Mouse (Mus musculus) MEL (cell line): Measurements from ENCODE around the gene Adamts15. TPM values are rescaled to one million over a fixed set of nuclear protein-coding genes. Genes with fewer than 3 reads are reported as not detected.

Experiments used
- DNase-seq: peaks from one replicate; pipeline ENCODE4 v3.0.0; 2011; ENCODE audit warnings: low read depth, low spot score
- H3K27ac ChIP-seq: 2 replicates; pipeline ENCODE4 v1.5.1; 2012; ENCODE audit warnings: low read depth, mild to moderate bottlenecking, control low read depth, low read length, moderate library complexity; ENCODE audit not compliant: control insufficient read depth
- H3K27me3 ChIP-seq, 2 experiments: fragments of 150-350 bp in 1 of 2; sonication (generic) in 1 of 2; 2 replicates each; pipeline ENCODE4 v1.6.1; 2012; ENCODE audit warnings: low read length in 2 of 2, mild to moderate bottlenecking in 2 of 2, improper control_type of control experiment in 1 of 2, moderate library complexity in 1 of 2; ENCODE audit not compliant: insufficient read depth in 2 of 2, control insufficient read depth in 1 of 2
- H3K36me3 ChIP-seq, 2 experiments: 2 replicates each; pipeline ENCODE4 v1.6.1; 2012 to 2014; ENCODE audit warnings: low read length in 2 of 2, improper control_type of control experiment in 1 of 2, inconsistent platforms in 1 of 2, mild to moderate bottlenecking in 1 of 2; ENCODE audit not compliant: insufficient read depth in 2 of 2, control insufficient read depth in 1 of 2
- H3K4me1 ChIP-seq, 2 experiments: fragments of 150-350 bp in 1 of 2; sonication (generic) in 1 of 2; 2 replicates each; pipeline ENCODE4 v1.6.1; 2012; ENCODE audit warnings: low read length in 2 of 2, improper control_type of control experiment in 1 of 2, mild to moderate bottlenecking in 1 of 2; ENCODE audit not compliant: insufficient read depth in 2 of 2, control insufficient read depth in 1 of 2
- H3K4me3 ChIP-seq, 2 experiments: fragments of 150-350 bp in 1 of 2; sonication (generic) in 1 of 2; 2 replicates each; pipeline ENCODE4 v1.5.1; 2012; ENCODE audit warnings: low read depth in 2 of 2, low read length in 2 of 2, mild to moderate bottlenecking in 2 of 2, moderate library complexity in 2 of 2, control low read depth in 1 of 2, improper control_type of control experiment in 1 of 2; ENCODE audit not compliant: control insufficient read depth in 1 of 2, insufficient read depth in 1 of 2
- H3K79me2 ChIP-seq: 2 replicates; pipeline ENCODE4 v1.6.1; 2012; ENCODE audit warnings: mild to moderate bottlenecking, low read length, moderate library complexity; ENCODE audit not compliant: control insufficient read depth, poor library complexity, insufficient read depth
- H3K9ac ChIP-seq: 2 replicates; pipeline ENCODE4 v1.6.1; 2012; ENCODE audit warnings: low read depth, mild to moderate bottlenecking, control low read depth, low read length, moderate library complexity; ENCODE audit not compliant: control insufficient read depth, poor library complexity, severe bottlenecking
- H3K9me3 ChIP-seq: fragments of 150-350 bp; sonication (generic); replicated peaks from 2 replicates; pipeline ENCODE4 v1.6.1; 2012; ENCODE audit warnings: mild to moderate bottlenecking, low read length, improper control_type of control experiment, moderate library complexity; ENCODE audit not compliant: insufficient read depth
- BHLHE40 ChIP-seq: IDR thresholded peaks from 2 replicates; pipeline ENCODE4 v1.6.1; 2012; ENCODE audit warnings: low read depth, mild to moderate bottlenecking, inconsistent platforms, low read length, improper control_type of control experiment, borderline replicate concordance
- CHD2 ChIP-seq: IDR thresholded peaks from 2 replicates; pipeline ENCODE4 v1.6.1; 2011; ENCODE audit warnings: low read length, improper control_type of control experiment
- E2F4 ChIP-seq: IDR thresholded peaks from 2 replicates; pipeline ENCODE4 v1.6.1; 2011; ENCODE audit warnings: low read depth, low read length, improper control_type of control experiment, borderline replicate concordance
- EP300 ChIP-seq, 2 experiments: IDR thresholded peaks; 2 replicates each; pipeline ENCODE4 v1.6.1; 2011; ENCODE audit warnings: improper control_type of control experiment in 2 of 2, low read length in 2 of 2, low read depth in 1 of 2, mild to moderate bottlenecking in 1 of 2
- GABPA ChIP-seq: IDR thresholded peaks from 2 replicates; pipeline ENCODE4 v1.6.1; 2012; ENCODE audit warnings: low read depth, mild to moderate bottlenecking, inconsistent platforms, low read length, improper control_type of control experiment, moderate library complexity
- HCFC1 ChIP-seq: IDR thresholded peaks from 2 replicates; pipeline ENCODE4 v1.6.1; 2012; ENCODE audit warnings: low read depth, mild to moderate bottlenecking, inconsistent platforms, low read length, improper control_type of control experiment, moderate library complexity
- MEF2A ChIP-seq: IDR thresholded peaks from 2 replicates; pipeline ENCODE4 v1.6.1; 2014; ENCODE audit warnings: low read depth, mild to moderate bottlenecking, inconsistent platforms, low read length, improper control_type of control experiment; ENCODE audit not compliant: poor library complexity, insufficient replicate concordance, severe bottlenecking; ENCODE audit errors: extremely low read depth
- MYB ChIP-seq: IDR thresholded peaks from 2 replicates; pipeline ENCODE4 v1.6.1; 2011; ENCODE audit warnings: mild to moderate bottlenecking, low read depth, low read length, improper control_type of control experiment
- MYC ChIP-seq: IDR thresholded peaks from 2 replicates; pipeline ENCODE4 v1.6.1; 2011; ENCODE audit warnings: low read depth, mild to moderate bottlenecking, low read length, improper control_type of control experiment, moderate library complexity
- NELFE ChIP-seq: IDR thresholded peaks from 2 replicates; pipeline ENCODE4 v1.6.1; 2011; ENCODE audit warnings: low read depth, low read length, improper control_type of control experiment
- POLR2A ChIP-seq, 2 experiments: IDR thresholded peaks; 2 replicates each; pipeline ENCODE4 v1.6.1; 2011 to 2012; ENCODE audit warnings: low read length in 2 of 2, mild to moderate bottlenecking in 2 of 2, control low read depth in 1 of 2, improper control_type of control experiment in 1 of 2, low read depth in 1 of 2, moderate library complexity in 1 of 2; ENCODE audit not compliant: control insufficient read depth in 1 of 2, insufficient read depth in 1 of 2, poor library complexity in 1 of 2
- POLR2AphosphoS2 ChIP-seq: IDR thresholded peaks from 2 replicates; pipeline ENCODE4 v1.6.1; 2011; ENCODE audit warnings: low read length, improper control_type of control experiment
- RAD21 ChIP-seq: IDR thresholded peaks from 2 replicates; pipeline ENCODE4 v1.6.1; 2011; ENCODE audit warnings: mild to moderate bottlenecking, low read depth, low read length, improper control_type of control experiment
- RCOR1 ChIP-seq: IDR thresholded peaks from 2 replicates; pipeline ENCODE4 v1.6.1; 2012; ENCODE audit warnings: low read depth, mild to moderate bottlenecking, inconsistent platforms, low read length, improper control_type of control experiment
- SIN3A ChIP-seq: IDR thresholded peaks from 2 replicates; pipeline ENCODE4 v1.6.1; 2012; ENCODE audit warnings: low read length, improper control_type of control experiment, inconsistent platforms
- SMC3 ChIP-seq: IDR thresholded peaks from 2 replicates; pipeline ENCODE4 v1.6.1; 2011; ENCODE audit warnings: low read depth, low read length, improper control_type of control experiment
- TAL1 ChIP-seq: IDR thresholded peaks from 2 replicates; pipeline ENCODE4 v1.6.1; 2012; ENCODE audit warnings: mild to moderate bottlenecking, inconsistent platforms, low read length, moderate library complexity, mixed read lengths
- TBP ChIP-seq: IDR thresholded peaks from 2 replicates; pipeline ENCODE4 v1.8.0; 2011; ENCODE audit warnings: low read depth, low read length, improper control_type of control experiment
- UBTF ChIP-seq: IDR thresholded peaks from 2 replicates; pipeline ENCODE4 v1.6.1; 2012; ENCODE audit warnings: low read depth, mild to moderate bottlenecking, inconsistent platforms, low read length, improper control_type of control experiment, moderate library complexity, borderline replicate concordance; ENCODE audit not compliant: insufficient read depth
- USF1 ChIP-seq: IDR thresholded peaks from 2 replicates; pipeline ENCODE4 v1.6.1; 2014; ENCODE audit warnings: low read depth, mild to moderate bottlenecking, inconsistent platforms, low read length, improper control_type of control experiment, moderate library complexity
- USF2 ChIP-seq, 2 experiments: IDR thresholded peaks; 2 replicates each; pipeline ENCODE4 v1.6.1; 2011 to 2012; ENCODE audit warnings: improper control_type of control experiment in 2 of 2, low read length in 2 of 2, borderline replicate concordance in 1 of 2, inconsistent platforms in 1 of 2, low read depth in 1 of 2, mild to moderate bottlenecking in 1 of 2; ENCODE audit not compliant: insufficient read depth in 1 of 2
- ZC3H11A ChIP-seq: IDR thresholded peaks from 2 replicates; pipeline ENCODE4 v1.6.1; 2012; ENCODE audit warnings: low read depth, mild to moderate bottlenecking, inconsistent platforms, low read length, improper control_type of control experiment
- ZKSCAN1 ChIP-seq: IDR thresholded peaks from 2 replicates; pipeline ENCODE4 v1.6.1; 2012; ENCODE audit warnings: low read depth, mild to moderate bottlenecking, inconsistent platforms, low read length, improper control_type of control experiment, moderate library complexity
- ZMIZ1 ChIP-seq: IDR thresholded peaks from 2 replicates; pipeline ENCODE4 v1.6.1; 2012; ENCODE audit warnings: low read depth, mild to moderate bottlenecking, inconsistent platforms, low read length, improper control_type of control experiment, moderate library complexity
- polyA plus RNA-seq, 2 experiments: library from polyadenylated mRNA; stranded (reverse) in 1 of 2; unstranded in 1 of 2; fragments of >175 nt in 1 of 2; fragments of >200 nt in 1 of 2; gene quantifications; 2 replicates each; pipeline versions ENCODE4 v1.2.1 to v1.2.4; 2012; ENCODE audit warnings: low replicate concordance in 2 of 2, low read depth in 1 of 2; ENCODE audit not compliant: insufficient read length in 2 of 2, insufficient read depth in 1 of 2, missing spikeins in 1 of 2
- total RNA-seq: library from RNA; depleted of rRNA; stranded (reverse); fragments of 300-350 nt; gene quantifications from 2 replicates; pipeline ENCODE4 v1.2.3, GENCODE M21; 2012; rRNA removed

The Adamts15 gene
- total RNA-seq (not detected in 2 replicates), polyA plus RNA-seq (under 1 TPM in 1 of 2 experiments, not detected in 1; 0.07 TPM)

- TF ChIP-seq ZC3H11A = no peak
- TF ChIP-seq ZKSCAN1 = no peak
- no peak for TF ChIP-seq USF2 (IDR thresholded peaks at IDR 0.05; ENCODE audit: borderline replicate concordance in 1 of 2, insufficient read depth in 1 of 2, low read depth in 1 of 2, low read length in 2 of 2)
- no peak for TF ChIP-seq HCFC1
- TF ChIP-seq SMC3 = no peak
- TF ChIP-seq CHD2 = no peak
- TF ChIP-seq E2F4 = no peak
- no peak for TF ChIP-seq USF1
- no peak for TF ChIP-seq UBTF
- TF ChIP-seq SIN3A = no peak
- TF ChIP-seq MYC = no peak
- no peak for TF ChIP-seq MYB
- TF ChIP-seq BHLHE40 = no peak
- Histone ChIP-seq H3K9me3 (no peaks in the 10 kb centered on the region), H3K9ac (no peak within 1 kb of the TSS), H3K36me3 (no peaks in the 10 kb centered on the region), H3K79me2 (no peaks in the 10 kb centered on the region), H3K27ac (no peak within 1 kb of the TSS), H3K4me1 (no peaks in the 10 kb centered on the region), H3K27me3 (no peaks in the 10 kb centered on the region), H3K4me3 (no peak within 1 kb of the TSS)
- no peak for DNase-seq
Observed at GRCm38 (mm10) chr9:30922197-30922894, at the start of gene Adamts15. Gene Adamts15, minus strand, starts transcription at chr9:30922452.

- H3K9ac ChIP-seq = no peak overlapping the region
- no peak overlapping the region for H3K4me3 ChIP-seq
- no peaks in the 10 kb centered on the region for H3K36me3 ChIP-seq
- DNase-seq = no peak
- H3K79me2 ChIP-seq = no peaks in the 10 kb centered on the region
- no peak overlapping the region for H3K27ac ChIP-seq
- no peaks in the 10 kb centered on the region for H3K4me1 ChIP-seq
- no peaks in the 10 kb centered on the region for H3K9me3 ChIP-seq
- no peak for TF ChIP-seq TBP
- TF ChIP-seq RCOR1 = no peak
- no peak for TF ChIP-seq RAD21
- no peak for TF ChIP-seq POLR2AphosphoS2
- TF ChIP-seq EP300 (IDR thresholded peaks at IDR 0.05; ENCODE audit: low read depth in 1 of 2, low read length in 2 of 2) = no peak
- TF ChIP-seq MYB = no peak
- TF ChIP-seq USF1 = no peak
- no peak for TF ChIP-seq MEF2A
- no peak for TF ChIP-seq ZKSCAN1
- TF ChIP-seq NELFE = no peak
- TF ChIP-seq ZMIZ1 = no peak
- no peak for TF ChIP-seq TAL1
- TF ChIP-seq GABPA = no peak
- TF ChIP-seq E2F4 = no peak
- TF ChIP-seq UBTF = no peak
- TF ChIP-seq POLR2A (IDR thresholded peaks at IDR 0.05; ENCODE audit: control insufficient read depth in 1 of 2, insufficient read depth in 1 of 2, low read depth in 1 of 2, low read length in 2 of 2, poor library complexity in 1 of 2) = no peak
- TF ChIP-seq HCFC1 = no peak
- no peaks in the 10 kb centered on the region for H3K27me3 ChIP-seq
Observed at GRCm38 (mm10) chr9:30971967-30972366, 49.7 kb upstream of the Adamts15 start.
